Mouse (Mus musculus) neural tube, embryonic 15.5 days (tissue): ENCODE measurements around the gene Hic2. TPM values are rescaled to one million over a fixed set of nuclear protein-coding genes. Genes with fewer than 3 reads are reported as not detected.
A peak's percentile ranks its signal among the peaks of the same experiment; 100 is the strongest.
"Not testable (repeated sequence)": the region's sequence is repeated elsewhere in the genome, so short reads cannot be mapped to it uniquely, and the experiment has no call there.

Experiments
- ATAC-seq: fragments of 200-750 bp; cut with Nextera tagmentation; 2 replicates; pipeline ENCODE4 v1.8.0; 2017; ENCODE audit warnings: mild to moderate bottlenecking, moderate TSS enrichment, moderate library complexity; ENCODE audit not compliant: low FRiP score
- H3K27ac ChIP-seq: fragments of 300-500 bp; sonication (generic); replicated peaks from 2 replicates; pipeline ENCODE4 v1.5.1; 2015; ENCODE audit warnings: mild to moderate bottlenecking, inconsistent platforms
- H3K27me3 ChIP-seq: fragments of 300-500 bp; sonication (generic); replicated peaks from 2 replicates; pipeline ENCODE4 v1.6.1; 2015; ENCODE audit warnings: inconsistent platforms
- H3K36me3 ChIP-seq: fragments of 300-500 bp; sonication (generic); 2 replicates; pipeline ENCODE4 v1.6.1; 2015; ENCODE audit warnings: inconsistent platforms
- H3K4me1 ChIP-seq: fragments of 300-500 bp; sonication (generic); 2 replicates; pipeline ENCODE4 v1.6.1; 2015; ENCODE audit warnings: inconsistent platforms
- H3K4me2 ChIP-seq: fragments of 300-500 bp; sonication (generic); 2 replicates; pipeline ENCODE4 v1.6.1; 2015; ENCODE audit warnings: inconsistent platforms, mild to moderate bottlenecking, moderate library complexity
- H3K4me3 ChIP-seq: fragments of 300-500 bp; sonication (generic); replicated peaks from 2 replicates; pipeline ENCODE4 v1.5.1; 2015; ENCODE audit warnings: mild to moderate bottlenecking, inconsistent platforms
- H3K9ac ChIP-seq: fragments of 300-500 bp; sonication (generic); replicated peaks from 2 replicates; pipeline ENCODE4 v1.6.1; 2015; ENCODE audit warnings: mild to moderate bottlenecking, inconsistent platforms
- H3K9me3 ChIP-seq: fragments of 300-500 bp; sonication (generic); replicated peaks from 2 replicates; pipeline ENCODE4 v1.6.1; 2016; ENCODE audit warnings: inconsistent platforms
- WGBS: fragments of 180-500 bp; shearing (Covaris S2); methylation state at CpG from one replicate; pipeline ENCODE4 v1.1.7; 2015; ENCODE audit warnings: mixed read lengths; 5-methylcytosine and 5-hydroxymethylcytosine counted together
- polyA plus RNA-seq: library from polyadenylated mRNA; unstranded; fragments of >200 nt; fragmentation: Nextera tagmentation; extraction: Ambion mirVana; gene quantifications from 2 replicates; pipeline ENCODE4 v1.2.1, GENCODE M21; 2015

Gene Hic2
- polyA plus RNA-seq, 1 experiment from 2014 or later = 6.7 TPM

- Histone ChIP-seq H3K4me1 (peaks cover 25% of the 10 kb centered on the region), H3K36me3 (no peaks in the 10 kb centered on the region), H3K4me3 (peak overlapping the region; percentile 67), H3K27ac (peak overlapping the region; percentile 93), H3K4me2 (peak overlapping the region; percentile 97), H3K27me3 (0 out of 2 replicates have a peak, but pooled peaks cover 3% of the 10 kb centered on the region), H3K9me3 (no peaks in the 10 kb centered on the region), H3K9ac (peak overlapping the region; percentile 70)
- WGBS = under 1% methylated on average over 37 of the region's 37 CpGs
- ATAC-seq = peak; percentile 24
These were observed 23.9 kb upstream of the Hic2 start for GRCm38 (mm10) chr16:17209404-17209960.

GRCm38 (mm10) chr16:17209981-17210838 is 23.2 kb upstream of the Hic2 start:
- Histone ChIP-seq H3K4me2 (peak overlapping the region; percentile 97), H3K36me3 (no peaks in the 10 kb centered on the region), H3K4me3 (peak overlapping the region; percentile 67), H3K4me1 (peaks cover 25% of the 10 kb centered on the region), H3K9me3 (no peaks in the 10 kb centered on the region), H3K27ac (peak overlapping the region; percentile 93), H3K9ac (peak overlapping the region; percentile 70), H3K27me3 (0 out of 2 replicates have a peak, but pooled peaks cover 3% of the 10 kb centered on the region)
- WGBS = 7% methylated on average over 47 of the region's 48 CpGs
- ATAC-seq = peak; percentile 64

GRCm38 (mm10) chr16:17216934-17217633 is 16.3 kb upstream of the Hic2 start:
- H3K4me3 ChIP-seq = no peak overlapping the region
- H3K9me3 ChIP-seq = no peaks in the 10 kb centered on the region
- 62% methylated on average over 8 of the region's 8 CpGs for WGBS
- no peak overlapping the region for H3K9ac ChIP-seq
- H3K4me1 ChIP-seq = no peaks in the 10 kb centered on the region
- no peak for ATAC-seq
- H3K27ac ChIP-seq = no peak overlapping the region
- no peaks in the 10 kb centered on the region for H3K27me3 ChIP-seq
- no peaks in the 10 kb centered on the region for H3K36me3 ChIP-seq
- no peak overlapping the region for H3K4me2 ChIP-seq

GRCm38 (mm10) chr16:17220127-17220733 is 13.1 kb upstream of the Hic2 start:
- WGBS = 45% methylated on average over 7 of the region's 7 CpGs
- ATAC-seq = no peak
- Histone ChIP-seq H3K4me1 (no peaks in the 10 kb centered on the region), H3K4me3 (no peak overlapping the region), H3K27me3 (no peaks in the 10 kb centered on the region), H3K36me3 (no peaks in the 10 kb centered on the region), H3K9me3 (no peaks in the 10 kb centered on the region), H3K9ac (no peak overlapping the region), H3K27ac (no peak overlapping the region), H3K4me2 (no peak overlapping the region)

- no peak overlapping the region for H3K9ac ChIP-seq
- no peaks in the 10 kb centered on the region for H3K27me3 ChIP-seq
- no peaks in the 10 kb centered on the region for H3K4me1 ChIP-seq
- ATAC-seq = peak; percentile 100
- H3K4me3 ChIP-seq = no peak overlapping the region
- no peak overlapping the region for H3K4me2 ChIP-seq
- H3K9me3 ChIP-seq = no peaks in the 10 kb centered on the region
- no peaks in the 10 kb centered on the region for H3K36me3 ChIP-seq
- H3K27ac ChIP-seq = no peak overlapping the region
- 31% methylated on average over 25 of the region's 25 CpGs for WGBS
These were observed 11.2 kb upstream of the Hic2 start for GRCm38 (mm10) chr16:17222197-17222596.

GRCm38 (mm10) chr16:17225584-17225983 is 7.8 kb upstream of the Hic2 start:
- no peaks in the 10 kb centered on the region for H3K36me3 ChIP-seq
- no peak overlapping the region for H3K27ac ChIP-seq
- H3K4me2 ChIP-seq = no peak overlapping the region
- H3K9ac ChIP-seq = no peak overlapping the region
- 90% methylated on average over 5 of the region's 5 CpGs for WGBS
- H3K9me3 ChIP-seq = no peaks in the 10 kb centered on the region
- no peaks in the 10 kb centered on the region for H3K27me3 ChIP-seq
- ATAC-seq = no peak
- no peak overlapping the region for H3K4me3 ChIP-seq
- no peaks in the 10 kb centered on the region for H3K4me1 ChIP-seq

- H3K9me3 ChIP-seq = no peaks in the 10 kb centered on the region
- ATAC-seq = no peak
- H3K4me3 ChIP-seq = no peak overlapping the region
- no peak overlapping the region for H3K9ac ChIP-seq
- no peak overlapping the region for H3K4me2 ChIP-seq
- no peaks in the 10 kb centered on the region for H3K4me1 ChIP-seq
- no peaks in the 10 kb centered on the region for H3K27me3 ChIP-seq
- H3K36me3 ChIP-seq = no peaks in the 10 kb centered on the region
- H3K27ac ChIP-seq = no peak overlapping the region
These were observed 6.9 kb upstream of the Hic2 start for GRCm38 (mm10) chr16:17226496-17226895.

GRCm38 (mm10) chr16:17231523-17231922 is 1.8 kb upstream of the Hic2 start:
- not testable (repeated sequence) for ATAC-seq, H3K36me3 ChIP-seq, H3K4me2 ChIP-seq, H3K27ac ChIP-seq, H3K27me3 ChIP-seq, H3K9me3 ChIP-seq, H3K4me3 ChIP-seq, H3K9ac ChIP-seq
- 88% methylated on average over 2 of the region's 2 CpGs for WGBS
- peaks cover 30% of the 10 kb centered on the region for H3K4me1 ChIP-seq

DNA sequence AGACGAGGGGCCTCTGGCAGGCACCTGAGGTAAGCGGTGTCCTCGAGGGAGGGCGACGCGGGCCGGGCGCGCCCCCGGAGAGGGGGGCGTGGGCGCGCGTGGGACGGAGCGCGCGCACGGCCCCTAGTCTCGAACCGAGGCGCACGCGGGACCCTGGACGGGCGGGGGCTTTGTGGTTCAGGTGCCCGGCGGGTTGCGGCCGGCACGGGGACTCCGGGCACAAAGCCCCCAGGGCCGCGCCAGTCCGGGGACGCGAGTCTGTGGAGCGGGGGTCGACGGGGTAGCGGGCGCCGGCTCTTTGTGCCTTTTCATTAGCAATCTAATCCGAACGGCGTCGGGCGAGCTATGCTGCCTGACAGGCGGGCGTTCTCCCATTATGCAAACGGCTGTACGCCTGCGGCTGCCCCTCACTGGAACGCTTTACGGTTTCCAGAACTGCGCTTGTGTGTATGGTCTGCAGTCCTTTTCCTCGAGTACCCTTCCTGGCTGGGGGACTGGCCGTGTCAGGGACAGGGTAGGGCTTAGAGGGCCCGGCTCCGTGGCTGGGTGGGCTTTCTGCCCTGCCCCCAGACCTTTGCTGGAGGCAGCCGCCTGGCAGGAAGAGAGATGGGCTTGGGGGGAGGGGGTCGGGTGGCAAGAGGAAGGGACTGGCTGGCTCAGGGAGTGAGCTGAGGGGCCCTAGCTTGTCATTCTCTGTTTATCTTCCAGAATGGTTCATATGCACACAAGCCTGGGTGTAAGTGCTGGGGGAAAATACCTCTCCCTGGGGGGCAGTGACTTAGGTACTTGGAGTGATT is 528 bp downstream of the Hic2 start:
- Histone ChIP-seq H3K27ac (peak overlapping the region; percentile 96), H3K27me3 (no peaks in the 10 kb centered on the region), H3K9me3 (no peaks in the 10 kb centered on the region), H3K36me3 (no peaks in the 10 kb centered on the region), H3K9ac (peak overlapping the region; percentile 90), H3K4me1 (peaks cover 51% of the 10 kb centered on the region), H3K4me2 (peak overlapping the region; percentile 82), H3K4me3 (peak overlapping the region; percentile 90)
- WGBS = under 1% methylated on average over 56 of the region's 62 CpGs
- ATAC-seq = peak; percentile 79

DNA sequence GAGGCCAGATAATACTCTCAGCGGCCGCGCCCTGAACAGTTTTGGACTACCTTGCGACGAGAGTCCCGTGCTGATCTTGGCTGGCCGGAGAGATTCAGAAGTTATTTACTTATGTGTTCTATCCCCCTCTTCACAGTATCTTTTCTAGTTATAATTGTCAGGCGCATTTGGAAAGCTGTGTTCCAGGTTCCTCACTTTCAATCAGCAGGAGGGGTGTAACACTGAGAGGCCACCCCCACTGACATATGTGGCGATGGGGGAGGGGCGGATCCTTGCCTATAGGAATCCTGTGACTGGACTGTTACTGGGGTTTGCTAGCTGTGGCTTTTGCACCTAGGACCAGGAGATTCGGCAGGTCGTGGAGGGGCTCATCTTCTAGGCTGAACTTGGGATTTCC is 1.1 kb downstream of the Hic2 start:
- Histone ChIP-seq H3K27ac (peak overlapping the region; percentile 96), H3K4me2 (peak overlapping the region; percentile 82), H3K4me3 (peak overlapping the region; percentile 90), H3K4me1 (peaks cover 57% of the 10 kb centered on the region), H3K36me3 (no peaks in the 10 kb centered on the region), H3K27me3 (no peaks in the 10 kb centered on the region), H3K9me3 (no peaks in the 10 kb centered on the region), H3K9ac (peak overlapping the region; percentile 90)
- no peak for ATAC-seq
- WGBS = 3% methylated on average over 12 of the region's 12 CpGs
